Mouse (Mus musculus) kidney, adult 11 months (tissue): ENCODE measurements around the gene Nt5c.
"Not testable (repeated sequence)": the region's sequence is repeated elsewhere in the genome, so short reads cannot be mapped to it uniquely, and the experiment has no call there.

Experiments used
- DNase-seq: peaks from one replicate; pipeline ENCODE4 v3.0.0; 2022

Gene Nt5c

GRCm38 (mm10) chr11:115509773-115510506, 18.3 kb upstream of the Nt5c start:
- DNase-seq, result no peak

GRCm38 (mm10) chr11:115508061-115508460, 16.4 kb upstream of the Nt5c start:
- no peak for DNase-seq

GRCm38 (mm10) chr11:115506586-115506985, 14.9 kb upstream of the Nt5c start:
- DNase-seq, result no peak

GRCm38 (mm10) chr11:115502636-115503035, 11.0 kb upstream of the Nt5c start:
- no peak for DNase-seq

- not testable (repeated sequence) for DNase-seq
These were observed 4.9 kb upstream of the Nt5c start for GRCm38 (mm10) chr11:115496559-115496958.

- DNase-seq, result no peak
These were observed 725 bp upstream of the Nt5c start for GRCm38 (mm10) chr11:115492387-115492786.

- DNase-seq, result no peak
These were observed 964 bp downstream of the Nt5c start for GRCm38 (mm10) chr11:115490441-115491355.

- no peak for DNase-seq
These were observed 3.0 kb downstream of the Nt5c start for GRCm38 (mm10) chr11:115488551-115489104.

GRCm38 (mm10) chr11:115485155-115485554, 6.5 kb downstream of the Nt5c start:
- DNase-seq, result no peak

- peak; percentile 51 for DNase-seq
These were observed 7.9 kb downstream of the Nt5c start for GRCm38 (mm10) chr11:115483726-115484125.

GRCm38 (mm10) chr11:115483278-115483677, 8.4 kb downstream of the Nt5c start:
- no peak for DNase-seq

- DNase-seq, result no peak
These were observed 10.0 kb downstream of the Nt5c start for GRCm38 (mm10) chr11:115481553-115482259.

- DNase-seq, result no peak
These were observed 13.2 kb downstream of the Nt5c start for GRCm38 (mm10) chr11:115478296-115478938.

- DNase-seq, result not testable (repeated sequence)
These were observed 14.3 kb downstream of the Nt5c start for GRCm38 (mm10) chr11:115477388-115477787.

- not testable (repeated sequence) for DNase-seq
These were observed 15.0 kb downstream of the Nt5c start for GRCm38 (mm10) chr11:115476630-115477029.

GRCm38 (mm10) chr11:115475758-115476237, 15.9 kb downstream of the Nt5c start:
- DNase-seq, result no peak

GRCm38 (mm10) chr11:115475025-115475757, 16.5 kb downstream of the Nt5c start, which contains the start of gene Armc7:
Armc7 (plus strand) TSS chr11:115475667.
- DNase-seq, result peak; percentile 95

- peak; percentile 94 for DNase-seq
These were observed 17.9 kb downstream of the Nt5c start for GRCm38 (mm10) chr11:115473626-115474275.

- no peak for DNase-seq
These were observed 19.5 kb downstream of the Nt5c start for GRCm38 (mm10) chr11:115472183-115472582.

GRCm38 (mm10) chr11:115467217-115467618, 24.4 kb downstream of the Nt5c start:
- no peak for DNase-seq

GRCm38 (mm10) chr11:115464851-115465250, 26.8 kb downstream of the Nt5c start:
- no peak for DNase-seq
